Mouse (Mus musculus) lung, adult 2 months (tissue): Measurements from ENCODE around the gene Ankrd65.

Experiments
- CTCF ChIP-seq: fragments of 200-500 bp; IDR thresholded peaks from 2 replicates; pipeline ENCODE4 v1.5.1; 2011; ENCODE audit warnings: mild to moderate bottlenecking, low read length, control low read depth; ENCODE audit not compliant: insufficient read depth
- POLR2A ChIP-seq: fragments of 200-500 bp; IDR thresholded peaks from 2 replicates; pipeline ENCODE4 v1.6.1; 2011; ENCODE audit warnings: low read depth, mild to moderate bottlenecking, control low read depth, low read length, borderline replicate concordance; ENCODE audit errors: extremely low read depth

GRCm38 (mm10) chr4:155841651-155842270, 51.5 kb downstream of the Ankrd65 start:
- TF ChIP-seq CTCF (no peak), POLR2A (no peak)
